Mouse (Mus musculus) gastrocnemius, adult 18-20 months (tissue): ENCODE results near the gene Gm6899. TPM values are rescaled to one million over a fixed set of nuclear protein-coding genes. Genes with fewer than 3 reads are reported as not detected.
A peak's percentile ranks its signal among the peaks of the same experiment; 100 is the strongest.

Source experiments
- DNase-seq: peaks from one replicate; pipeline ENCODE4 v3.0.0; 2021; ENCODE audit warnings: low spot score
- long read RNA-seq, 2 experiments: library from polyadenylated mRNA; stranded (forward); transcript quantifications; one replicate each; pipeline ENCODE4 v2.0.0; 2021
- total RNA-seq, 2 experiments: library from RNA; stranded (reverse); gene quantifications; 2 replicates each; pipeline ENCODE4 v1.2.3; 2021

The Gm6899 gene
- total RNA-seq: not detected
- long read RNA-seq, experiment 1: 0 reads
- long read RNA-seq, experiment 2: 0 reads

DNA sequence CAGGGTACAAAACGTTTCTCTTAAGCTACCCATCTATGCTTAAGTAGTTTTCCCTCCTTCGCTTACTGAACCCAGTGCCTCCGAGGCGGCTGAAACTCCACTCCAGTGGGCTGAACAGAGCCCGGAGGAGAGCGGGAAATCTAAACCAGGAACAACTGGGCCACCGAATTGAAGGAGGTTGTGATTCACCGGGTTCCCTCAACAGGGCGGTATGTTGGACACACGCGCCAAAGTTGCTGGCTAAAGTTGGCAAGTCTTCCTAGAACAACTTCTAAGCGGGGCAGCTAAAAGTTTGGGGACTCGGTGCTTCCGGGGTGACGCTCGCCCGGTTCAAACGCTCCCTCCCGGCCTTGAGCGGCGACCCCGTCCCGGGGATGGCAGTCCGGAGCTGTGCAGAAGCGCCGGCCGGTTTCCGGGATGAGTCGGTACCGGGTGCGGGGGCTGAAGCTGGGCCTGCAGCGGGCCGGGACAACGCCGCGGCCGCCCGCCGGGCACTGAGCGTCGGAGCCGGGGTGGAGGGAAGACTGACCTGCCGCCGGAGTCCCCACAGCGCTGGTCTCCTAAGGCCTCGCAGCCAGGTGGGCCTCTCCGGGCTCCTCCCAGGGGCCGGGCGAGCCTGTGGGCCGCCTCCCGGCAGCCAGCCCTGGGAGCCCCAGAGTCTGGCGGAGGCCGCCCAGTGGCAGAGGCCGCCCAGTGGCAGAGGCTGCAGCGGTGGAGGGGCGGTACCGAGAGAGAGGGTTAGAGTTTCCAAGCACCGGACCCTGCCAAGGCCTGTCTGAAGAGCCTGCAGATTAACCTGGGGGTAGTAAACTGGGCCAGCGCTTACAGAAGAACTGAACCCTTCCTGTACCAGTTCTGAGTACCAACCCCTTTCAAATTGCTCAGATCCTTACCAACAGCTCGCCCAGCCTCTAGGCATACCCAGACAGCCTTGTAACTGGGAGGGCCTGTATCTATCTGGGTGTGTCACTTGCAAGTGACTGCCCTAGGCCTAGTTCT, at the start of gene Gm6899, which contains the start of gene Vrk2:
Gene Gm6899, plus strand, starts transcription at position 181 of the 999 bp plus-strand sequence.
Gene Vrk2, minus strand, starts transcription at position 939 of the 999 bp plus-strand sequence.
- peak; percentile 79 for DNase-seq

- DNase-seq: no peak
These were observed 41.5 kb upstream of the Gm6899 start for GRCm38 (mm10) chr11:26551551-26551950.

DNA sequence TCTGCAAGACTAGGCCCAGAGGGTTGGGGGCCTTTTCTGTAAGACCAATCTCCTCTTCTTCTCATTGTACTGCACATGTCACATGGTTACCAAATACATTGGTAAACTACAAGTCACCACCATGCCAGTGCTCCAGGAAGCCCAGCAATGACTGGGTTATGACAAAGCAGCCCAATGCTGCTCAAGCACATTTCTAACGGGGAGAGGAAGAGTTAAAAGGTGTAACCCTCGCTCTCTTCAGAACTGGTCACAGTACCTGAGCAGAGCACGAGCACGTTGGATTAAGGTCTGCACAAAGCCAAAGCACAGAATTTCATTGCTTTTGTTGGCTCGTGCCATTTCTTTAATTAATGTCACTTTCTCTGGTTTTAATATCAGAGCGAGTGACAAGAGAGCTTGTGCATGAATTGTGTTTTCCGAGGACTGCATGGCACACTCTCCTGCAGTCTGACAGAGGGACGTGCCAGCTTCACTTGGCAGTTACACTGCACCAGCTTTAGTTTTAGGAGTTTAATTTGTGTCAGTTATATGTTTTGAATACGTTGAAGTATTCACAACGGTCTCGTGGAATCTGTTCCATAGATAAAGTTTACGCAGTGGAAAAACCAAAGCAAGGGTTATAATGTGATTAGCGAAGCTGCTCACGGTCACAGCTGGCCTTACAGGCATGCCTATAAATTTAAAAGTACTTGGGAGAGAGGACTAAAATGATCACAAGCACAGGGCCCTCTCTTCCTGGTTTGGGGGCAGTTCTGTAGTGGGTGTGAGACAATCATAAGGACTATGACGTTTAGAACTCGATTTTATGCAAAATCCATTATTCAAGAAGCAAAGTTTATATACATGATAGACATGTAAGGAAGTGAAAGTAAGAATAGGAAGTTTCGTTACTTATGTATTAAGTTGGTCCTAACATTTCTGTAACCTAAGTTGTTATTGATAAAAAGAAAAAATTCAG, 7.4 kb upstream of the Gm6899 start:
- no peak for DNase-seq

DNA sequence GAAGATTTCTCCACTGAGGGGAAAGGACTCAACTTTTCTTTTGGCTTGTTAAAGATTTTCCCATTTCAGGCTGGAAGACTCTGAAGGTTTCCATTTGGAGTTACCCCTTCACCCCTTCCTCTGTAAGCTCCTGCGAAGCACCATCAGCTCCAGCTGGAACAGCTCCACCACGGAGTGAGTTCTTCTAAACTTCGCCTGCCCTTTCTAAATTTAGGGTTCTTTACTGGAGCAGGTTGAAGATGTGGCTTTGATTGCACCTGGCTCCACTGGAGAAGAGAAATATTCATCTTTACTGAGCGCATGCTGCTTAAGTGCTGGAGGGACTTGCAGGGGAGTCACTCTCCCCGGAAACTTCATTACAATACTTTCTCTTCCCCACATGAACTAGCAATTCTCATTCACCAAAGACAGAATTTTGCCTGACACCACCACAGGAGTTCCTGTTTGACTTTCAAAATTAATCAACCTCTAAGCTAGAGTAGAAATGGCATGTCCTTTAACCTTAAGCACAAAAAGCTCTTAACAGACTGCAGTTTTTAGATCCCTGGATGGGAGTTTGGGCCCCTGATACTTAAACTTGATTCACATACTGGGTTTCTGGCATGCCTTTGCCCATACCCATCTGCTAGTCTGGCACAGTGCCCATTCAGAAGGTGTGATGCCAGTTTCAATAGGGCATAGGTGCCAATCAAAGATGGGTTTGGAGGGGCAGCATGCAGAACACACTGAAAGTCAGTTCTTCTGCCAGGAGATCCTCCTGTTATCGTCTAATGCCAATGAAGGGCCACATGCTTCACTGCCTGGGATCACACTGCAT, 6.5 kb upstream of the Gm6899 start:
- no peak for DNase-seq

DNA sequence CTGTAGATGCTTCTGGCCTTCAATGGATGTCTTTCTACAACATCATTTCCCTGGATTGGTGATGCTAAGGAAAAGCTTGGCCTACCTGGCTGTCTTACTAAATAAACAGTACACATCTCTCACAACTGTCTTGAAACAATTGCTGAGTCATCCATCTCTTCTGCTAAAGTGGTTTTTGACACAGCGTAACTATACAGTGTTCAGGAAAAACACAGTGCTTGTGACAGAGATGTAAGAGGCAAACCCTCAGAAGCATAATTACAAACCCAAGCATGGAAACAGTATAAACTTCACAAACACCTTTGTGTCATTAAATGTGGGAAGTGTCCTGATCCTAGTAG, 5.9 kb upstream of the Gm6899 start:
- no peak for DNase-seq

- no peak for DNase-seq
These were observed 517 bp upstream of the Gm6899 start for GRCm38 (mm10) chr11:26592395-26593053.

DNA sequence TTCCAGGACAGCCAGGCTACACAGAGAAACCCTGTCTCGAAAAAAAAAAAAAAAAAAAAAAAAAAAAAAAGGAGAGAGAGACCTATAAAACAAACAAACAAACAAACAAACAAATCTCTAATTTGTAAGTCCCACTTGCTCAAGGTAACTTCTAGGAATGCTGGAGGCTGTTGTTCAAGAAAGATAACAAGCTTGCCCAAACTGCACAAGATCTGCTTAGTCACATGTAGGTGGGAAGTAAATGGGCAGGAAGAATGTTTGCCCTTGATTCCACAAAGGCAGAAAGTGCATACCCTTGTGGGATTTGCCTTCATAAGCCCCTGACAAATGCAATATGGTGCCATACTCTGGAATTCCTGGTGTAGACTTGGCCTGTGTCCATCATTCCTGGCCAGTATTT, 1.4 kb downstream of the Gm6899 start:
- DNase-seq: no peak

DNA sequence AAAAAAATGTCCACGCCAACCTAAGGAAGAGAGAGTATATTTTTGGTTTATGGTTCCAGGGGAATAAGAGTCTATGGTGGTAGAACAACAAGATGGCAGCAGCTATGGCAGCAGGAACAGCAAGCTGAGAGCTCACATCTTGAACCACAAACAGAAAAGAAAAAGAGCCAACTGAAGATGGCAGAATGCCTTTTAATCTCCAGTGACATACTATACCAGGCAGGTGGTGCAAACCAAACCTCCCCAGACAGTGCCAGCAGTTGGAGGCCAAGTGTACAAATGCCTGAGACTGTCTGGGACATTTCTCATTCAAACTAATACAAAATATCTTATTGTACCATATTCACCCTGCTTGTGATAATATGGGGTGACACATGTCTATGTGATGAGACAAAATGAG, 3.1 kb downstream of the Gm6899 start:
- no peak for DNase-seq

- DNase-seq: no peak
These were observed 4.1 kb downstream of the Gm6899 start for GRCm38 (mm10) chr11:26597145-26597544.

DNA sequence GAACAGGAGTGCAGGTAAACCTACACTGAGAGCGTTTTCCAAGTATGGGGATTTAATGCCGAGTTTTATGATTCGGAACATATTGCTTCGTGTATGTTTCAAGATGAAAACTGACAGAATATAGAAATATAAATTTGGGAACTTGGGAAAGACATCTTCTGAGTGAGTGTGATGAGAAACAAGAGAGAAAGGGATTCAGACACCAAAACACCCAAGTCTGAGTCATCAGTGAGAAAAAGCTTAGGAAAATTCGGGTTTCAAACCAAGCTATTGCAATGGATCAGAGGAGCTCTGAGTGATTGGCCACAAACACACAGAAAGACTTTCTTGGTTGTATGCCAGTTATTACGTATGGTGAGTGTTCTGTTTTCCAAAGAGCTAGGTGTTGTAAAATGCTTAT, 4.7 kb downstream of the Gm6899 start:
- no peak for DNase-seq

DNA sequence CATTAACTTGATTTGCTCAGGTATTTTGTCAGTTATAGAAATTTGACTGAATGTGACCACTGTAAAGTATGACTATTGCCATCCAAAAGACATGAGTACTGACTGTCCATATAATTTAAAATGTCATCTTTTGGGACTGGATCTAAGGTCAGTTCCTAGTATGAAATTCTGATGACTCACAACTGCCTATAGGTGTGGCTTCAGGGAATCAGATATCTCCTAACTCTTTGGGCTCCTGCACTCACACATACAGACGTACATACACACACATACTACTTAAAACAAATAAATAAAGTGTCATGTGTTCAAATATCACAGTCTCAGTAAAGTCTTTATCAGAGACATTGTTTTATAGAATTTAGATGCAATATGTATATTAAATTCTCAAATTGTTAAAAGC, 5.8 kb downstream of the Gm6899 start:
- no peak for DNase-seq

DNA sequence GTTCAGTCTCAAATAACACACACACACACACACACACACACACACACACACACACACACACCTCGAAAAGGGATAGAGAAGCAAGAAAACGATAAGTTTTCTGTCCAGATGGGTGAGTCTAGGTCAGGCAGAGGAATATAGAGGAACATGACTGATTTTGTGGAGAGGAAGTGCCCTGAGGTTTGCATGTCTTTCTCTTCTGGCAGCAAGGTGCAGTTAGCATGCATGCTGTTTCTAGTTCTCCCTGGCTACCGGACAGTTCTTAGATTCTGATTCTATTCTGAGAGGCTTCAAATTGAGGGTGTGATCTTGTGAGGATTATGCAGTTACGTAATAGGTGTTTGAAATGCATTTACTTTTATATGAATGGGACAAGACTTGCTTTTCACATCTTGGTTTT, 7.7 kb downstream of the Gm6899 start:
- no peak for DNase-seq

DNA sequence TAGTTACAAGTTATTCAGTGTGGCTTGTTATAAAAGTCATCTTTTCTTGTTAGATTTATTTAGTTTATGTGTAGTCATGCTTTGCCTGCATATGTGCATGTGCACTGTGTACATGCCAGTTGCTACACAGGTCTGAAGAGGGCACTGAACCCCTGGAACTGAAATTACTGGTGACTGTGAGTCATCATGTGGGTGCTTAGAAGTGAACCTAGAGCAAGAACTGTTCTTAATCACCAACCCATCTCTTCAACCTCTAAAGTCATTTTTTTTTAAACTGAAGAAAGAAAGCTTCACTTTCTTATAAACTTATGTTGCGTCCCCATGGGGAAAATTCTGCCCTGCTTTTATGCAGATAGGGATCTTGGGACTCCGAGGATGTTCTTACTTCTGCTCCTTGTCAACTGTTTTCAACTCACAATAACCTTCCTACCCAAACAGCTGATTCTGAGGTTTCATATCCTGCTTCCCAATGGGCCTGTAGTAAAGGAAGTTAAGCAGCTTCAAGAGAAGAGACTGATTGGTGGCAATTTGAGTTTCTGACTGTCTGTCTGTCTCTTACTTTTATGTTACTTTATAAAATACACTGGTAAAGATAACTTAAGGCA, 8.6 kb downstream of the Gm6899 start:
- DNase-seq: no peak

DNA sequence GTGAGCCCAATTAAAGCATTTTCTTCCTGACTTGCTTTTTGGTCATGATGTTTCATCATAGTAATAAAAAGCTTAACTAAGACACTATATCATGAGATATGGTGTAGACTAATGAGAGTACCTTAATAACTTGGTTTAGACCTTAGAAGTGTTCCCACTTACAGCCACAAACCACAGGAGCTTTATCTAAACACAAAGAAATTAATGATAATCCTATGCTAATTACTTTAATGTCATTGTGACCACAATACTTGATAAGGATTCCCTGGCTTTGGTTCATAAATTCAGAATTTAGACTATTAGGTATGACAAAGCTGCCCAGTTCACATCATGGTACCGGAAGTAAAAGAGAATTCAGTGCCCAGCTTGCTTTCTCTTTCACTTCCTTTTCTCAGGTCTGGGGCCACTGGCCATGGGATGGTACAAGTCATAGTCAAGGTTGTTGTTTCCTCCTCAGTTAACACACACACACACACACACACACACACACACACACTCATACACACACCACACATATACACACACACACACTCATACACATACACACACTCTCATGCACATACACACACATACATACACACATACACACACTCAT, 11.1 kb downstream of the Gm6899 start:
- no peak for DNase-seq

GRCm38 (mm10) chr11:26608795-26609194, 15.8 kb downstream of the Gm6899 start:
- DNase-seq: no peak

DNA sequence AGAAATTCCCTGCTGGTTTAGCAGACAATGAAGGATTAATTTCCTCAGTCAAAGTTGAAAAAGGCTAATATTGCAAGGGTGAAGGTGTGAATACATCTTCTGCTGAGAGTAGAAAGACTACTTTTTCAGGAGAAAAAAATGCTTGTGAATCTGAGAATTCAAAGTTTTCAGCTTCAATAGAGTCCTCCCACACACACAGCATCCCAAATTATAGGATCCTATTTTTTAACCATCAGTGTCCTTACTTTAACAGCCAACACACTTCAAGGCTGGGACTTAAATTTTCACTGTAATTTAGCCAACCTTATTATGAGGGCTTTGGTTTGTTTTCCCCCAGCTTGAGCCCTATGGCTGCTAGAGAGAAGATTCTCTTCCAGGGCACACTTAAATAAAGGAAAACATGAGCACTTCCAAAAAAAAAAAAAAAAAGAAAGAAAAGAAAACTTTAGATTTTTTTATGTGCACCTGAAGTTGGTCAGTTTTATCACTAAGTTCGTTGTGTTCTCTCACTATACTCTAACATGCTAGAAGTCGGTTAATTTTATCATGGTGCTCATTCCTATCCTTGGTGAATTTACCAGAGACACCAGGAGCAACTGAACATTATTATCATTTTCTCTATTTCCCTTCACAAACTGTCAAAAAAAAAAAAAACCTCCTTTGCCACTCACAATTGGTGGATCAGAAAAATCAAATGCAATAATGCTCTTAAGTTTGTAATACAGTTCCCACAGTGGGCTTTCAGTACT, 25.6 kb downstream of the Gm6899 start:
- no peak for DNase-seq

DNA sequence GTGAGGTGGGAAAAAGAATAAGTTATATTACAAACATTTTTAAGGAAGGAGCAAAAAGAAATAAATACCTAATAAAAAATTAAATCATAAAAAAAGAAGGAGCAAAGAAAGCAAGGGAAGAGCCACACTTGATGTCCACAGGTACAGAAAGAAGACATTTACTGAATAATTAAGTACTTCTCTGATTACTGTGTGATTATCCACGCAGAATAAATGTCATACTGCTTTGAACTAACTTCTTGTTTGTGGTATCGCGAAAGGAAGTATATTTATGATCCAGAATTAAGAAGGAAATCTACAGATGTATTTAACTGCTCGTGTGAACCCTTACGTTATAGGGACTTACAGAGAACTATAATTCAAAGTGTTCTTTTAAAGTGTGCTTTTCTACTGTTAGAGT, 29.7 kb downstream of the Gm6899 start:
- DNase-seq: no peak

GRCm38 (mm10) chr11:26636239-26636638, 43.2 kb downstream of the Gm6899 start:
- DNase-seq: no peak

DNA sequence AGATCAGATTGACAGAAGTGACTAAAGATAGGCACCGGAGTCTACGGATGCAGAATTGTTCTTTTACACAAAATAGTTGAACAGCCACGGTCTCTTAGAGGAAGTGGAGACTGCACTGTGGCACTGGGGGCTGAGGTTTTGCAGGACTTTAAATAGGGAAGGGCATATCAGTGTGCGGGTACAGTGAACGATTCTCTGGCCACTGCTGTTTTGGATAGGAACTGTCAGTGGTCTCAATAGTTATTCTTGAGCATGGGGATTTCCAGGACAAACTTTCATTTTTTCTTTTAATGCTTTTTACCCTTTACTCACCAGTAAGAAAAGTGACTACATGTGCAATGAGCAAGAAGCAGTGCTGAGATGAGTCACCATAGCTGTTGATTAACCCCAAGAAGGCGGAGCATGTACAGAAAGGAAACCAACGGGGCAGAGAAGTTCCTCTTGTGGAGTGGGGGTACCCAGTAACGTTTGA, 47.3 kb downstream of the Gm6899 start:
- no peak for DNase-seq
